Mouse (Mus musculus) liver, postnatal 0 days (tissue): ENCODE measurements around the gene Tnks2.

ENCODE experiments used
- CTCF ChIP-seq: sonication (generic); IDR thresholded peaks from 2 replicates; pipeline ENCODE4 v1.5.1; 2016; ENCODE audit warnings: antibody characterized with exemption, low read depth
- EP300 ChIP-seq: IDR thresholded peaks from 2 replicates; pipeline ENCODE4 v1.6.1; 2016; ENCODE audit warnings: antibody characterized with exemption, low read depth, mild to moderate bottlenecking

DNA sequence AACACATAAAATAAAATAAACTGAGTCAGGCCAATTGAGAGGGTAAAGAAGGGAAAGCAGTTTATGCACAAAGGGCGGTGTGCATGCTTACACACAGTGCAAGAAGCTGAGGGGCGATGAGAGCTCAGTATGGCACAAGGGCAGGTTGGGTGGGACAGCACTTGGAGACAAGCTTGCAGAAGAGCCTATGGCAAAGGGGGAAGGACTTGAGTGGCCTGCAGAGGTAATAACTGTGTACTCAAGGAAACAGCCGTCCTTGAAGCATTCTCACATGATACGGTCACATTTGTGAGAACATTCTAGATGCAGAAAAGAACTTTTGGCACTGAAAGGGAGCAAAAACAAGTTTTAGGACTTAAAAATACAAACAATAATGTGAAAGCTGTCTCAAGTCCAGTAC, 40.0 kb upstream of the Tnks2 start:
- no peak for TF ChIP-seq CTCF
- TF ChIP-seq EP300: no peak
